Mouse (Mus musculus): ENCODE data around the gene Sirt2. TPM values are rescaled to one million over a fixed set of nuclear protein-coding genes. Genes with fewer than 3 reads are reported as not detected.

Sirt2 gene
- total and polyA plus RNA-seq, 2 experiments from 2014 or later: 44.7 to 60.6 TPM

DNA sequence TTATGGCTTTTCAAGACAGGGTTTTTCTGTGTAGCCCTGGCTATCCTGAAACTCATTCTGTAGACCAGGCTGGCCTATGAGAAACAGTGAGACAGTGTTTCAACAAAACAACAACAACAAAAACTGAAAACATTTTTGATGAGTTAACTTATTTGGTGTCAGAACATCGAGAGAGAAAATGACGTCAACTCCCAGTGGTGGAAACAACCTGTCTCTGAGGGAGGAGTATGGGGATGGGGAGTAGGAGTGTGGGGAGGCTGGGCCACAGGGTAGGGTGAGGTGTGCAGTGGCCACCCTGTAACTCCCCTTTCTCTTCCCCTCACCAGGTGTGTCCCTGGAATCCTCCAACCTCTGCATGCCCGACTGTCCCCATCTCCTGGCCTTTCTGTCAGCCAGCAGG lies 28.0 kb downstream of the Sirt2 start:
- TF ChIP-seq EP300 (IDR thresholded peaks at IDR 0.05; ENCODE audit: low read depth) (no peak), CTCF (IDR thresholded peaks at IDR 0.05; ENCODE audit: low read depth) (no peak)
- no peak overlapping the region for H3K4me2 ChIP-seq (ENCODE audit: low read depth, low read length)
- H3K27me3 ChIP-seq (ENCODE audit: control insufficient read depth, insufficient read depth, low read length): no peaks in the 10 kb centered on the region
- DNase-seq (ENCODE audit: low spot score) (no peak), ATAC-seq (ENCODE audit: insufficient read depth, low read depth) (no peak)
- no peak overlapping the region for H3K9ac ChIP-seq (replicated peaks; ENCODE audit: low read depth, low read length)
- 74% methylated on average over 3 of the region's 3 CpGs for WGBS
- no peaks in the 10 kb centered on the region for H3K9me3 ChIP-seq (replicated peaks; ENCODE audit: control insufficient read depth, low read length)
- H3K4me3 ChIP-seq (ENCODE audit: low read depth, low read length): no peak overlapping the region
- no peaks in the 10 kb centered on the region for H3K36me3 ChIP-seq (replicated peaks; ENCODE audit: control insufficient read depth, insufficient read depth, low read length)
- H3K27ac ChIP-seq (ENCODE audit: low read depth): no peak overlapping the region
- peaks cover 3% of the 10 kb centered on the region; the same call in 1 of the 2 replicates for H3K4me1 ChIP-seq (ENCODE audit: control insufficient read depth, insufficient read depth)

DNA sequence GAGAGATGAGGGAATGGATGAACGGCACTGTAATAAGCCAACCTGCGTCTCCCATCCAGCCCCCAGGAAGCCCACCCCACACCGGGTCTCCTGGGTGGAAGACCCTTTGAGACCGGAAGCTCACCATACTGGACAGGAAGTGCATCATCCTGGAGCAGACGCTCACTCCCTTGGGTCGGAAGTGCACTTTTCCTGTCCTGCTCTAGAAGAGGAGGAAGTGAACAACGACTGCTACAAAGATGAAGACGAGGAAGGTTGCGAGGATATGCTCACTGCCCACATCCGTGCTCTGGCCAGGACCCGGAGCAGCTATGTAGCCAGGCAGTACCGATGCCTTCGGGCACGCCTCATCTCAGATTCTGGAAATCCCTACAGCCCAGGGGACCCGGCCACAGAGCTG lies 29.3 kb downstream of the Sirt2 start:
- Histone ChIP-seq H3K27ac (ENCODE audit: low read depth) (peak overlapping the region; percentile 76), H3K9me3 (replicated peaks; ENCODE audit: control insufficient read depth, low read length) (no peaks in the 10 kb centered on the region), H3K27me3 (ENCODE audit: control insufficient read depth, insufficient read depth, low read length) (no peaks in the 10 kb centered on the region), H3K4me1 (ENCODE audit: control insufficient read depth, insufficient read depth) (peaks cover 3% of the 10 kb centered on the region; the same call in 1 of the 2 replicates), H3K36me3 (replicated peaks; ENCODE audit: control insufficient read depth, insufficient read depth, low read length) (no peaks in the 10 kb centered on the region), H3K4me2 (ENCODE audit: low read depth, low read length) (peak overlapping the region; percentile 58), H3K9ac (replicated peaks; ENCODE audit: low read depth, low read length) (no peak overlapping the region), H3K4me3 (ENCODE audit: low read depth, low read length) (peak overlapping the region; percentile 26)
- DNase-seq (ENCODE audit: low spot score) (no peak), ATAC-seq (ENCODE audit: insufficient read depth, low read depth) (no peak)
- 0 out of 2 replicates have a peak, but pooled peaks have one; percentile 46 for TF ChIP-seq EP300 (IDR thresholded peaks at IDR 0.05; ENCODE audit: low read depth)
- TF ChIP-seq CTCF (IDR thresholded peaks at IDR 0.05; ENCODE audit: low read depth): no peak
- WGBS: 59% methylated on average over 15 of the region's 15 CpGs

DNA sequence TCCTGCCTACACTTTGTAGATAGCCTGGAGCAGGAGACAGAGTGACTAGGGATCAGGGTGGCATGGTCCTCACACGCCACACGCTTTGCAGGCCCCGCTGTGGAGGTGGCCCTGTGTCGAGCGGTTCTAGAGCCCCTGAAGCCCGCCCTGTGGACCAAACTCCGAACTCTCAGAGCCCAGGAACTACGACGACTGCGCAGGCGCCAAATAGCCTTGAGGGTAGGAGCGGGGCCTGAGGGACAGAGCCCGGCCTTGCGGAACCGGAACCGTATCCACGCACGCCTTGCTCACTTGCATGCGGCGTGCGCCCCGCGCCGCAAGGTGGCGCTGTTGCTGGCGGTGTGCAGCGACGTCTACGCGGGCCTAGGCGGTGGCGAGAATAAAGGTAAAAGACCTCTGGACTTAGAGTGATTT lies 30.0 kb downstream of the Sirt2 start:
- Histone ChIP-seq H3K9ac (replicated peaks; ENCODE audit: low read depth, low read length) (peak overlapping the region; percentile 47), H3K27ac (ENCODE audit: low read depth) (peak overlapping the region; percentile 76), H3K36me3 (replicated peaks; ENCODE audit: control insufficient read depth, insufficient read depth, low read length) (no peaks in the 10 kb centered on the region), H3K4me2 (ENCODE audit: low read depth, low read length) (peak overlapping the region; percentile 58), H3K27me3 (ENCODE audit: control insufficient read depth, insufficient read depth, low read length) (no peaks in the 10 kb centered on the region), H3K9me3 (replicated peaks; ENCODE audit: control insufficient read depth, low read length) (no peaks in the 10 kb centered on the region), H3K4me1 (ENCODE audit: control insufficient read depth, insufficient read depth) (peaks cover 3% of the 10 kb centered on the region; the same call in 1 of the 2 replicates), H3K4me3 (ENCODE audit: low read depth, low read length) (peak overlapping the region; percentile 26)
- no peak for TF ChIP-seq EP300 (IDR thresholded peaks at IDR 0.05; ENCODE audit: low read depth)
- peak; percentile 98 for TF ChIP-seq CTCF (IDR thresholded peaks at IDR 0.05; ENCODE audit: low read depth)
- ATAC-seq (ENCODE audit: insufficient read depth, low read depth) (peak; percentile 85), DNase-seq (ENCODE audit: low spot score) (peak; percentile 67)
- WGBS: 11% methylated on average over 32 of the region's 32 CpGs

DNA sequence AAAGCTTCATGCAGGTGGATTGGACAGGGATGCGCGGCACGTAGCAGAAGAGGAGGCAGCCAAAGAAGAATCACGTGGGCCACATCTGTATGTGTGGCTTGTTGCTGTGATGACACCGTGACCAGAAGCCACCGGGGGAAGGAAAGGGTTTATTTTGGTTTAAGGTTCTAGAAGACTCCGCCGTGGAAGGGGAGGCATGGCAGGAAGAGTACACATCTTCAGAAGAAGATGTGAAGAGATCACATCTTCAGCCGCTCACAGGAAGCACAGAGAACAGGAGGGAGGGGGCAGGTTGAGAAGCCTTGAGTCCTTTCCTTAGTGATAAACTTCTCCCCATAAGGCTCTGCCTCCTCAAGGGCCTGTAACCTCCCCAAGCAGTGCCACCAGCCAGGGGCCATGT lies 33.5 kb downstream of the Sirt2 start:
- WGBS: 84% methylated on average over 9 of the region's 9 CpGs
- no peak for ATAC-seq (ENCODE audit: insufficient read depth, low read depth)

DNA sequence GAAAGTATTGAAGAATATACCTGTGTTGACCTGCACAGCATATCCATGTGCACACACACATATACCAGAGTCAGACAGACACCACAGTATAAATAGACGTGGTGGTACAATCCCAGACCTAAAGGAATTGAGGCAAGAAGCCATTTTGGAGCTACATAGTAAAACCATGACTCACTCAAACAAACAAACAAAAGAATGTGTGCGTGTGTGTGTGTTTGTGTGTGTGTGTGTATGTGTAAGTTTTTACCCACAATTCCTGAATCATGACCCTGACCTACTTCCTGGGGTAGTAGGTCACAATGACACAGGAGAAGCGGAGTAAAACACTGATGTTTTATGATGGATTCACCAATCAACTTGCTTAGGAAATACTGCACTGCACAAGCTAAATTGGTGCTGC lies 34.9 kb downstream of the Sirt2 start:
- peak overlapping the region; percentile 90 for H3K27ac ChIP-seq (ENCODE audit: low read depth)
- H3K4me1 ChIP-seq (ENCODE audit: control insufficient read depth, insufficient read depth): peaks cover 22% of the 10 kb centered on the region
- H3K36me3 ChIP-seq (replicated peaks; ENCODE audit: control insufficient read depth, insufficient read depth, low read length): no peaks in the 10 kb centered on the region
- WGBS: 52% methylated on average over 3 of the region's 3 CpGs
- H3K27me3 ChIP-seq (ENCODE audit: control insufficient read depth, insufficient read depth, low read length): no peaks in the 10 kb centered on the region
- ATAC-seq (ENCODE audit: insufficient read depth, low read depth): no peak
- no peak overlapping the region for H3K4me3 ChIP-seq (ENCODE audit: low read depth, low read length)
- TF ChIP-seq CTCF (IDR thresholded peaks at IDR 0.05; ENCODE audit: low read depth) (no peak), EP300 (IDR thresholded peaks at IDR 0.05; ENCODE audit: low read depth) (no peak)
- H3K4me2 ChIP-seq (ENCODE audit: low read depth, low read length): no peak overlapping the region
- no peak for DNase-seq (ENCODE audit: low spot score)
- H3K9me3 ChIP-seq (replicated peaks; ENCODE audit: control insufficient read depth, low read length): no peaks in the 10 kb centered on the region
- H3K9ac ChIP-seq (replicated peaks; ENCODE audit: low read depth, low read length): no peak overlapping the region

More for the DNA sequence above, 33.5 kb downstream of the Sirt2 start:
- DNase-seq (ENCODE audit: low spot score): no peak
- no peak overlapping the region for H3K4me3 ChIP-seq (ENCODE audit: low read depth, low read length)
- no peak overlapping the region for H3K27ac ChIP-seq (ENCODE audit: low read depth)
- no peak overlapping the region for H3K4me2 ChIP-seq (ENCODE audit: low read depth, low read length)
- H3K9ac ChIP-seq (replicated peaks; ENCODE audit: low read depth, low read length): no peak overlapping the region
- no peaks in the 10 kb centered on the region for H3K36me3 ChIP-seq (replicated peaks; ENCODE audit: control insufficient read depth, insufficient read depth, low read length)
- no peaks in the 10 kb centered on the region for H3K9me3 ChIP-seq (replicated peaks; ENCODE audit: control insufficient read depth, low read length)
- no peaks in the 10 kb centered on the region for H3K27me3 ChIP-seq (ENCODE audit: control insufficient read depth, insufficient read depth, low read length)
- no peak for TF ChIP-seq EP300 (IDR thresholded peaks at IDR 0.05; ENCODE audit: low read depth)
- no peak for TF ChIP-seq CTCF (IDR thresholded peaks at IDR 0.05; ENCODE audit: low read depth)
- H3K4me1 ChIP-seq (ENCODE audit: control insufficient read depth, insufficient read depth): peaks cover 24% of the 10 kb centered on the region

Measured in heart, postnatal 0 days (tissue).